Mouse (Mus musculus): ENCODE data around the gene Zfp341. TPM values are rescaled to one million over a fixed set of nuclear protein-coding genes. Genes with fewer than 3 reads are reported as not detected.
A peak's percentile ranks its signal among the peaks of the same experiment; 100 is the strongest.

Gene Zfp341
- polyA plus RNA-seq, 1 experiment from 2014 or later = 0.85 TPM

DNA sequence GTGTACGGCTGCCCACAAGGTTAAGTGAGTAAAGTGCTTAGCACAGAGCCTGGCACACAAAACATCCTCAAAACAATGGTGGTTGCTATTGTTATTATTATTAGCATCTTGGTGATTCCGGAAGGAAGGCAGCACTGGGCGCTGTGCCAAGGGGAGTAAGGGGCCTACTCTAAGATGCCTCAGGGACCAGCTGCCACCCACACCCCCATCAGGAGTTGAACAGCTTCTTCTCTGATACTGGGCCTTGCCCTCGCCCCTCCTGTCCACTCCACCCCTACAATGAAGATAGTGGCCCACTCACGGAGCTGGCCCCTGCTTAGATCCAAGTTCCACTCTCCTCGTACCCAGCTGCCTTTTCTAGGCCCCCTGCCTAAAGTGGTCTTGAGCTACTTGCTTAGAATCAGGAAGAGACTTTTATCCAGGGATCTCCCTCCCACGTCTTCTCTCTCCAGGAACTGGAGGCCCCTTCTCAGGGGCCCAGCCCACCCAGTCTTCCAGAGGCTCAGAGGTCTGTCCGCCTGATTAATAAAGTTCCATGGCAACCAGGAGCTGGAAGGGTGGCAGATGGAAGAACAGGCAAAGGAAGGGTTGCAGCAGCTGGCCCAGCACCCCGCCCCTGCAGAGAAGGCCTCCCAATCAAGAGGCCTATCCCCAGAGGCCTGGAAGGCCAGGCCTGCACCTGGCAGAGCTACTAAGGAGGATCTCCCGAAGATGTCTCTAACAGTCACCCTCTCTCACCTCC is 44.6 kb upstream of the Zfp341 start:
- Histone ChIP-seq H3K9me3 (ENCODE audit: low read length) (no peaks in the 10 kb centered on the region), H3K4me2 (ENCODE audit: low read depth, low read length) (peak overlapping the region; percentile 98), H3K4me1 (ENCODE audit: insufficient read depth) (peaks cover 40% of the 10 kb centered on the region), H3K27ac (ENCODE audit: low read depth) (peak overlapping the region; percentile 90), H3K27me3 (ENCODE audit: insufficient read depth, low read length) (no peaks in the 10 kb centered on the region), H3K9ac (replicated peaks) (peak overlapping the region; percentile 76), H3K36me3 (replicated peaks; ENCODE audit: insufficient read depth, low read length) (peaks cover 10% of the 10 kb centered on the region), H3K4me3 (ENCODE audit: low read depth, low read length) (peak overlapping the region; percentile 88)
- ATAC-seq (peak; percentile 6), DNase-seq (peak; percentile 50)
- TF ChIP-seq EP300 (IDR thresholded peaks at IDR 0.05; ENCODE audit: low read depth) (no peak), CTCF (IDR thresholded peaks at IDR 0.05; ENCODE audit: low read depth) (no peak)
- WGBS (ENCODE audit: insufficient replicate concordance) = 20% methylated on average over 10 of the region's 10 CpGs

DNA sequence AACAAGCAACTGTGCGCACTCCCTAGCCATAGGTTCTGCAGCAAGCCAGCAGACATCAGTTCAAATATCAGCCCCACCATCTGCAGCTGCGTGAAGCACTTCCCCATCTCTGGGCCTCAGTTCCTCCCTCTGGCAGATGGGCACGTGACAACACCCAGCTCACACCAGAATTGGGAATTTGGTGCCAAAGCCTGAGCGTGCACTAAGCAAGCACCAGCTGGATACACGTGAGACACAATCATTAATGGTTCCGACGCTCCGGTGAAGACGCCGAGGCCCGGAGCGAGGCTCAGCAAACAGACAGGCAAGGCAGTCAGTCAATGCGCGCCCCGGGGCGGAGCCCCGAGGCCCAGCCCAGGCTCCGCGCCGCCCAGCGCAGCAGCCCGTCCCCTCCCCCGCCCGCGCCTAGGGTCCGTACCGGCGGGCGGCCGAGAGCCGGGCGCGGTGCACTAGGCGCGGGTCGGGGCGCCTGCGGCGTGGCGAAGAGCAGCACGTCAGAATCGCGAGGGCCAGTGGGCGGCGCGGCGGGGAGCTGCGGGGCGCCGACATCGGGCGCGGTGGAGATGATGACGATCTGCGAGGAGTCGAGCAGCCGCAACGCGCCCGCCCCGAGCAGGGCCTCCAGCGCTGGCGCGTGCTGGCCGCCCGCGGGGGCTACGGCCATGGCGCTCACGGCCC is 43.9 kb upstream of the Zfp341 start:
- peak; percentile 79 for ATAC-seq

DNA sequence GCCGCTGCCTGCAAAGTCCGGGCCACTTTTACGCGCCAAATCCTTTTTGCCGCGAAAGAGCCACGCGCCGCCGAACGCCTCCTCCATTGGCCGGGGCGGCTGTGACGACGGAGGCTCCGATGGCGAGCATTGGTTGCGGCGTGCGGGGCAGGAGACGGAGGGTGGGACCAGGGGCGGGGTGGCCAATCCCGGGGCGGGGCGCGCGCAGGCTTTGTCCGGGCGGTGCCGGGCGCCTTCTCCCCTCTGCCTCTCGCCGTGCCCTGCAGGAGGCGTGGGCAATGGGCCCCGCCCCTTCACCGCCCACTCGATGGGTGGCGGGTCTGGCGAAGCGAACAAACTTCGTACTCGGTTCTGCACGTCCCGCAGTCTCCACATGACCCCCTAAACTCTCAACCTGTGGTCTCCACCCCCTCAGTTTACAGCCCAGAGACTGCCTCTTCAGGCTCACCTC is 43.2 kb upstream of the Zfp341 start, which contains the start of gene E2f1:
Gene E2f1, minus strand, starts transcription at position 57 of the 451 bp plus-strand sequence.
- H3K4me3 ChIP-seq (ENCODE audit: low read depth, low read length) = peak within 1 kb of the TSS; percentile 88
- peak; percentile 99 for DNase-seq
- peaks cover 40% of the 10 kb centered on the region for H3K4me1 ChIP-seq (ENCODE audit: insufficient read depth)
- ATAC-seq = peak; percentile 97
- peak within 1 kb of the TSS; percentile 76 for H3K9ac ChIP-seq (replicated peaks)
- H3K27ac ChIP-seq (ENCODE audit: low read depth) = peak within 1 kb of the TSS; percentile 90
- TF ChIP-seq EP300 (IDR thresholded peaks at IDR 0.05; ENCODE audit: low read depth) (no peak), CTCF (IDR thresholded peaks at IDR 0.05; ENCODE audit: low read depth) (peak; percentile 33)
- WGBS (ENCODE audit: insufficient replicate concordance) = 1% methylated on average over 24 of the region's 44 CpGs
- H3K4me2 ChIP-seq (ENCODE audit: low read depth, low read length) = peak within 1 kb of the TSS; percentile 98
- H3K36me3 ChIP-seq (replicated peaks; ENCODE audit: insufficient read depth, low read length) = 0 out of 2 replicates have a peak, but pooled peaks cover 2% of the 10 kb centered on the region
- no peaks in the 10 kb centered on the region for H3K27me3 ChIP-seq (ENCODE audit: insufficient read depth, low read length)
- H3K9me3 ChIP-seq (ENCODE audit: low read length) = no peaks in the 10 kb centered on the region

More for the DNA sequence above, 43.9 kb upstream of the Zfp341 start:
- Histone ChIP-seq H3K4me3 (ENCODE audit: low read depth, low read length) (peak overlapping the region; percentile 88), H3K9me3 (ENCODE audit: low read length) (no peaks in the 10 kb centered on the region), H3K4me2 (ENCODE audit: low read depth, low read length) (peak overlapping the region; percentile 98), H3K9ac (replicated peaks) (peak overlapping the region; percentile 76), H3K27me3 (ENCODE audit: insufficient read depth, low read length) (no peaks in the 10 kb centered on the region), H3K27ac (ENCODE audit: low read depth) (peak overlapping the region; percentile 90), H3K4me1 (ENCODE audit: insufficient read depth) (peaks cover 40% of the 10 kb centered on the region), H3K36me3 (replicated peaks; ENCODE audit: insufficient read depth, low read length) (peaks cover 3% of the 10 kb centered on the region; the same call in 1 of the 2 replicates)
- TF ChIP-seq CTCF (IDR thresholded peaks at IDR 0.05; ENCODE audit: low read depth) (no peak), EP300 (IDR thresholded peaks at IDR 0.05; ENCODE audit: low read depth) (no peak)
- 4% methylated on average over 63 of the region's 70 CpGs for WGBS (ENCODE audit: insufficient replicate concordance)
- DNase-seq = peak; percentile 84

DNA sequence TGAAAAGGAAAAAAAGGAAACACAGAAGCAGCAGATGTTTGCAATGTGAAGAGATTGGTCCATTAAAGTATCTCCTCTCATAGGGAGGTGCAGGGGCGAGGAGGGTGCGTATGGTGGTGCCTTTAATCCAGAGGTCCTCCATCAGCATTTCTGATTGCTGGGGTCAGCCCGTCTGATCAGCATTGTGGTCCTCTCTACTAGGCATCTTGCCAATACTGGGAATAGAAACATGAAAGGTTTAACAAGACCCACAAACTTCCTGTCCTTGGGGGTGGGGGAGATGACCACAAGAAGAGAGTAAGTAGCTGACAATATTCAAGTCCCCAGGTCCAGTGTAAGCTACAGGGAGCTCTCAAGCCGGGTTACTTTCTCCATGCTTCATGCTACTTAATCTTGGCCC is 42.4 kb upstream of the Zfp341 start:
- Histone ChIP-seq H3K36me3 (replicated peaks; ENCODE audit: insufficient read depth, low read length) (0 out of 2 replicates have a peak, but pooled peaks cover 2% of the 10 kb centered on the region), H3K4me2 (ENCODE audit: low read depth, low read length) (peak overlapping the region; percentile 98), H3K27ac (ENCODE audit: low read depth) (peak overlapping the region; percentile 66), H3K9me3 (ENCODE audit: low read length) (no peaks in the 10 kb centered on the region), H3K27me3 (ENCODE audit: insufficient read depth, low read length) (no peaks in the 10 kb centered on the region), H3K4me1 (ENCODE audit: insufficient read depth) (peaks cover 40% of the 10 kb centered on the region), H3K9ac (replicated peaks) (peak overlapping the region; percentile 16; the same call in 1 of the 2 replicates), H3K4me3 (ENCODE audit: low read depth, low read length) (peak overlapping the region; percentile 88; the same call in 1 of the 2 replicates)
- TF ChIP-seq EP300 (IDR thresholded peaks at IDR 0.05; ENCODE audit: low read depth) (no peak), CTCF (IDR thresholded peaks at IDR 0.05; ENCODE audit: low read depth) (no peak)
- DNase-seq (no peak), ATAC-seq (no peak)
- WGBS (ENCODE audit: insufficient replicate concordance) = 33% methylated on average over 4 of the region's 4 CpGs

DNA sequence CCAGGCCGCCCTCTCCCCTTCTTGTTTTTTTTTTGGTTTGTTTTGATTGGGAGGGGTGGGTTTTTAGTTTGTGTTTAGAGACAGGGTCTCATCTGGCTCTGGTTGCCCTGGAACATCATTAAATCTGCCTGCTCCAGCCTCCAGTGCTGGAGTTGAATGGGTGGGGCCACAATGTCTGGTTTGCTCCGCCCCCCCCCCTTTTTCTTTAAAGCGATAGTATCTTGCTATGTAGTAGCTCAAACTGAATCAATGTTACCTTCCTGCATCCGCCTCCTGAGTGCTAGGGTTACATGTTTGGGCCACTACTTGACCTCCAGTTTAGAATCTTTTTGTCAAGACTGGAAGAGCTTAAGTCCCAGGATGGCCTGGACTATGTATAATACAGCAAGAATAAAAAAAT is 41.8 kb upstream of the Zfp341 start:
- H3K4me2 ChIP-seq (ENCODE audit: low read depth, low read length) = peak overlapping the region; percentile 98; the same call in 1 of the 2 replicates
- ATAC-seq = no peak
- no peaks in the 10 kb centered on the region for H3K27me3 ChIP-seq (ENCODE audit: insufficient read depth, low read length)
- TF ChIP-seq CTCF (IDR thresholded peaks at IDR 0.05; ENCODE audit: low read depth) (no peak), EP300 (IDR thresholded peaks at IDR 0.05; ENCODE audit: low read depth) (no peak)
- no peak for DNase-seq
- no peaks in the 10 kb centered on the region for H3K9me3 ChIP-seq (ENCODE audit: low read length)
- H3K4me3 ChIP-seq (ENCODE audit: low read depth, low read length) = no peak overlapping the region
- 0 out of 2 replicates have a peak, but pooled peaks cover 2% of the 10 kb centered on the region for H3K36me3 ChIP-seq (replicated peaks; ENCODE audit: insufficient read depth, low read length)
- peaks cover 38% of the 10 kb centered on the region for H3K4me1 ChIP-seq (ENCODE audit: insufficient read depth)
- no peak overlapping the region for H3K9ac ChIP-seq (replicated peaks)
- H3K27ac ChIP-seq (ENCODE audit: low read depth) = no peak overlapping the region
- WGBS (ENCODE audit: insufficient replicate concordance) = 57% methylated on average over 4 of the region's 4 CpGs

DNA sequence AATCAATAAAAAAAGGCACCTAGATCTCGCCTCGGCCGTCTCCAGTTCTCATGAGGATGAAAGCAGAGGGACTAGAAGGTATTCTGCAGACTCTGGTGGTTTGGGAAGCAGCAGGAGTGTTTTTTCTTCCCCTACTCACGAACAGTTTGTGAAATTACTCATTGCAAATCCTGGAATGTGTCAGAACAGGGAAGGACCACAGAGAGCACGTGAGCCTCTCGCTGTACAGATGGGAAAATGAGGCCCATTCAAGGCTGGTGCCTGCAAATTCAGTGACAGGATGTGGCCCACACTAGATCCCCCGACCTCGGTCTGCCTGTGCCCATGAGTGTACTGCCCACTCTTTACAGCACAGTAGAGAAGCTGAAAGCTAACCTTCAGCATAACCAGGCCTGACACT is 41.1 kb upstream of the Zfp341 start:
- TF ChIP-seq EP300 (IDR thresholded peaks at IDR 0.05; ENCODE audit: low read depth) (no peak), CTCF (IDR thresholded peaks at IDR 0.05; ENCODE audit: low read depth) (no peak)
- H3K9me3 ChIP-seq (ENCODE audit: low read length) = no peaks in the 10 kb centered on the region
- ATAC-seq (no peak), DNase-seq (no peak)
- H3K27me3 ChIP-seq (ENCODE audit: insufficient read depth, low read length) = no peaks in the 10 kb centered on the region
- 0 out of 2 replicates have a peak, but pooled peaks cover 2% of the 10 kb centered on the region for H3K36me3 ChIP-seq (replicated peaks; ENCODE audit: insufficient read depth, low read length)
- no peak overlapping the region for H3K4me2 ChIP-seq (ENCODE audit: low read depth, low read length)
- H3K4me3 ChIP-seq (ENCODE audit: low read depth, low read length) = no peak overlapping the region
- H3K9ac ChIP-seq (replicated peaks) = no peak overlapping the region
- peaks cover 33% of the 10 kb centered on the region for H3K4me1 ChIP-seq (ENCODE audit: insufficient read depth)
- no peak overlapping the region for H3K27ac ChIP-seq (ENCODE audit: low read depth)
- 75% methylated on average over 8 of the region's 8 CpGs for WGBS (ENCODE audit: insufficient replicate concordance)

All from liver, postnatal 0 days (tissue).